Mouse (Mus musculus): ENCODE data around the gene Spata48. TPM values are rescaled to one million over a fixed set of nuclear protein-coding genes. Genes with fewer than 3 reads are reported as not detected.

Spata48 gene
- total and polyA plus RNA-seq, 3 experiments = 0.15 to 1.1 TPM; not detected in 1

DNA sequence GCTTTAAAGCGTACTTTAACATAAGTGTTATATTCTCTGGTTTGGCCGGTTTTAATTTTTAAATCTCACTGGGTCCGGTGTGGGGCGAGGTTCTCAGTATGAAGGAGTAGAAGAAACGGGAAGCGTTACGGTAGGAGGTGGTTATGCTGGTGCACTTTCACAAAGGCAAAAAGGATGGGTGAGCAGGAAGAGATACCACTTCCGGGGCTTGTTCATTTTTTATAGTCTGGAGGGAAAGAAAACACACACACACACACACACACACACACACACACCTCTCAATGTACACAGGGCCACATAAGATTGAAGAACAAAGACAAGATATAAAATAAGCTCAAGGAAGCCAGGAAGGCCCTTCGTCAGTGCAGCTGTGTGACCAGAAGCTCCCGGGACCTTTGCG, 66.9 kb downstream of the Spata48 start:
- H3K4me1 ChIP-seq (ENCODE audit: control insufficient read depth in 1 of 2, insufficient read depth in 2 of 2, low read length in 2 of 2) = peaks cover 22 to 27% of the 10 kb centered on the region in 2 experiments
- H3K9me3 ChIP-seq (replicated peaks; ENCODE audit: insufficient read depth, low read length) = no peaks in the 10 kb centered on the region
- no peak overlapping the region for H3K27ac ChIP-seq (ENCODE audit: control insufficient read depth, low read depth, low read length)
- H3K79me2 ChIP-seq (ENCODE audit: control insufficient read depth, insufficient read depth, low read length, poor library complexity) = no peaks in the 10 kb centered on the region
- H3K4me3 ChIP-seq (ENCODE audit: control insufficient read depth in 1 of 2, insufficient read depth in 1 of 2, low read depth in 2 of 2, low read length in 2 of 2) = no peak overlapping the region
- no peaks in the 10 kb centered on the region for H3K27me3 ChIP-seq (ENCODE audit: control insufficient read depth in 1 of 2, insufficient read depth in 2 of 2, low read length in 2 of 2)
- DNase-seq (ENCODE audit: low read depth, low spot score) = peak; percentile 41
- TF ChIP-seq CHD1 (IDR thresholded peaks at IDR 0.05; ENCODE audit: low read depth, low read length) (no peak), MEF2A (IDR thresholded peaks at IDR 0.05; ENCODE audit: extremely low read depth, insufficient replicate concordance, low read depth, low read length, poor library complexity, severe bottlenecking) (no peak), RCOR1 (IDR thresholded peaks at IDR 0.05; ENCODE audit: low read depth, low read length) (no peak)
- H3K9ac ChIP-seq (ENCODE audit: control insufficient read depth, low read depth, low read length, poor library complexity, severe bottlenecking) = no peak overlapping the region; the same call in 1 of the 2 replicates
- peaks cover 0 to 35% of the 10 kb centered on the region in 2 experiments; a peak in 2 of 4 replicates for H3K36me3 ChIP-seq (ENCODE audit: control insufficient read depth in 1 of 2, insufficient read depth in 2 of 2, low read length in 2 of 2)

DNA sequence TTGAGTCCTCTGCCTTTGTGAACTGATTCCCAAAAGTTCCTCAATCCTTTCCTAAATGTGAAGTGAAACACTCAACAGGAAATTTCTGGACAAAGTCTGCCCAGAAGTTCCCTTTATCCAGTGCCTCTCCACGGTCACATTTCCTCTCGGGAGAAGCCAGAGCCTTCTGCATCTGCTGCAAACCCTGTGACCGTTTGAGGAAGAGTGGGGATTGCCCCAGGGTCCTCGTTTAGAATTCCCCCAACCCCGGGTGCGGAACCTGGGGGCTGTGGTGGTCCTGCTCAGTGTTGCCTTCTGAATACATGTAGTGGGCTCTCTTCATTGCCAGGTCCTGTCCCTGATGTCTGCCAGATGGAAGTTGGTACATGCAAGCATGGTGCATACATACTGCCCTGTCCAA, 67.3 kb downstream of the Spata48 start:
- Histone ChIP-seq H3K9ac (ENCODE audit: control insufficient read depth, low read depth, low read length, poor library complexity, severe bottlenecking) (no peak overlapping the region; the same call in 1 of the 2 replicates), H3K27ac (ENCODE audit: control insufficient read depth, low read depth, low read length) (no peak overlapping the region)
- TF ChIP-seq ZC3H11A (IDR thresholded peaks at IDR 0.05; ENCODE audit: low read depth, low read length) (no peak), RCOR1 (IDR thresholded peaks at IDR 0.05; ENCODE audit: low read depth, low read length) (no peak), CTCF (IDR thresholded peaks at IDR 0.05 in 2 of 3, conservative IDR thresholded peaks at IDR 0.05 in 1 of 3; ENCODE audit: control insufficient read depth in 1 of 3, insufficient read depth in 1 of 3, low read depth in 2 of 3, low read length in 3 of 3, poor library complexity in 1 of 3, severe bottlenecking in 1 of 3) (no peak), JUND (IDR thresholded peaks at IDR 0.05; ENCODE audit: low read depth, low read length) (no peak), POLR2AphosphoS2 (IDR thresholded peaks at IDR 0.05; ENCODE audit: low read length) (no peak), MAX (IDR thresholded peaks at IDR 0.05; ENCODE audit: low read length) (no peak), USF2 (IDR thresholded peaks at IDR 0.05; ENCODE audit: borderline replicate concordance in 1 of 2, insufficient read depth in 1 of 2, low read depth in 1 of 2, low read length in 2 of 2) (no peak), HCFC1 (IDR thresholded peaks at IDR 0.05; ENCODE audit: low read depth, low read length) (no peak), ELF1 (IDR thresholded peaks at IDR 0.05; ENCODE audit: low read depth, low read length) (no peak), POLR2A (IDR thresholded peaks at IDR 0.05; ENCODE audit: control insufficient read depth in 1 of 2, insufficient read depth in 1 of 2, low read depth in 1 of 2, low read length in 2 of 2, poor library complexity in 1 of 2) (no peak), ETS1 (IDR thresholded peaks at IDR 0.05; ENCODE audit: low read depth, low read length) (no peak), MAZ (IDR thresholded peaks at IDR 0.05; ENCODE audit: low read depth, low read length) (no peak), GATA1 (IDR thresholded peaks at IDR 0.05; ENCODE audit: low read depth, low read length) (no peak), SMC3 (IDR thresholded peaks at IDR 0.05; ENCODE audit: low read depth, low read length) (no peak), E2F4 (IDR thresholded peaks at IDR 0.05; ENCODE audit: borderline replicate concordance, low read depth, low read length) (no peak), TBP (IDR thresholded peaks at IDR 0.05; ENCODE audit: low read depth, low read length) (no peak), POLR2AphosphoS5 (IDR thresholded peaks at IDR 0.05; ENCODE audit: borderline replicate concordance, low read depth, low read length) (no peak), UBTF (IDR thresholded peaks at IDR 0.05; ENCODE audit: borderline replicate concordance, insufficient read depth, low read depth, low read length) (no peak), GABPA (IDR thresholded peaks at IDR 0.05; ENCODE audit: low read depth, low read length) (no peak)

More for the DNA sequence above, 67.3 kb downstream of the Spata48 start:
- Histone ChIP-seq H3K4me3 (ENCODE audit: control insufficient read depth in 1 of 2, insufficient read depth in 1 of 2, low read depth in 2 of 2, low read length in 2 of 2) (no peak overlapping the region), H3K9me3 (replicated peaks; ENCODE audit: insufficient read depth, low read length) (no peaks in the 10 kb centered on the region), H3K79me2 (ENCODE audit: control insufficient read depth, insufficient read depth, low read length, poor library complexity) (no peaks in the 10 kb centered on the region), H3K4me1 (ENCODE audit: control insufficient read depth in 1 of 2, insufficient read depth in 2 of 2, low read length in 2 of 2) (peaks cover 19 to 27% of the 10 kb centered on the region in 2 experiments), H3K36me3 (ENCODE audit: control insufficient read depth in 1 of 2, insufficient read depth in 2 of 2, low read length in 2 of 2) (peaks cover 0 to 34% of the 10 kb centered on the region in 2 experiments; a peak in 2 of 4 replicates), H3K27me3 (ENCODE audit: control insufficient read depth in 1 of 2, insufficient read depth in 2 of 2, low read length in 2 of 2) (no peaks in the 10 kb centered on the region)
- no peak for DNase-seq (ENCODE audit: low read depth, low spot score)
